Mouse (Mus musculus) NIH3T3 (cell line): ENCODE data around the gene Gpx2.
A peak's percentile ranks its signal among the peaks of the same experiment; 100 is the strongest.

Experiments
- DNase-seq: peaks from one replicate; pipeline ENCODE4 v3.0.0-alpha.2; 2012; ENCODE audit warnings: low read depth

Gpx2 gene

DNA sequence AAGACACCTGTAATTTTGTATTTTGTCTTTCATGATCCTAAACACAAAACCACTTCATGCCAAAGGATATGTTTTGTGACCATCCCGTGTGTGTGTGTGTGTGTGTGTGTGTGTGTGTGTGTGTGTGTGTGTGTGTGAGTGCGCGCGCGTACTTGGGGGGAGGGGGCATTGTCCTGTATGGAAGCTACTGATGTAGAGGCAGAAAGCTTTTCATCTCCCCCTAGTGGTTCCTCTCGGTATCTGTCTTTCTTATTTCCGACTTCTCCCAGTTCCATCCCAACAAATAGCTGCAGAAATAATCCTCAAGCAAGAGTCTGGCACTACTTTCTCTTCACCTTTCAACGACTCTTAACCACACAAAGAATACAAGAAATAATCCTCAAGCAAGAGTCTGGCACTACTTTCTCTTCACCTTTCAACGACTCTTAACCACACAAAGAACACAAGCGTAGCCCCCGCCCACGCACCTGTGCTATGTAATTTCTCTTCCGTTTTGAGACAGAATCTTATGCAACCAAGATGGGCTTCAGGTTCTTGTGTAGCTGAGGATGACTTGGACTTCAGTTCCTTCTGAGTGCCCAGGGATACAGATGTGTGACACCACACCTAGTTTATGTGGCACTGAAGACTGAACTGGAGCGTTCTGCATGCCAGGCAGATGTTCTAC, 42.6 kb downstream of the Gpx2 start:
- DNase-seq = peak; percentile 81

DNA sequence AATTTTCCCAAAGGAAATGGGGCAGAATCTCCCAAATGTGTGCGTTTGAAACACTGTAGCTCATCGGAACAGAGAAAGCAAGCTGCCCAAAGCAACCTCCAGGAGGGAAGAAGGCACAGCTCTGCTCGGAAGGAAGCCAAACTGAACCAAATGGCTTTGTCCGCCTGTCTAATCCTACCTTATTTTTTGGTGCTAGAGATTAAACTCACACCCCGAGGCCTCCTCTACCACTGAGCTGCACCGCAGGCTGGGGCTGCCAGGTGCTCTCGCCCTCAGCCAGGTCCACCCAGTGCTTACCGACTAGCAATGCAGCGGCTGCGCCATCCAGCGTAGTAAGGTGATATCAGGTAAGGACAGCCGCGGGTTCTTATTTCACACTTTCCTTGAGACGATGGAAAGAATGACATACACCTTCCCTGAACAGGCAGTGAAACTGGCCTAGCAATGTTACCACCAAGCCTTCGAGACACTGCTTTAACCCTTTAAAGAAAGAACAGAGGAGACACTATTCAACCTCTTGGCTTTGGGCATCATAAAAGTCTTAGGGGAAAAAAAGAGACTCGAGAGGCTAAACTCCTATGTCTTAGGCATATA, 44.4 kb downstream of the Gpx2 start:
- no peak for DNase-seq
